Mouse (Mus musculus): ENCODE measurements around the gene Naa25.

The Naa25 gene

GRCm38 (mm10) chr5:121452026-121452869 is 54.5 kb downstream of the Naa25 start, which contains the start of gene Erp29:
Erp29 (minus strand) TSS chr5:121452506.
- Histone ChIP-seq H3K4me1 (replicated peaks; ENCODE audit: low read depth, low read length) (peaks cover 64% of the 10 kb centered on the region), H3K4me3 (replicated peaks; ENCODE audit: low read length) (peak within 1 kb of the TSS; percentile 99), H3K27me3 (ENCODE audit: insufficient read depth, low read length) (no peaks in the 10 kb centered on the region), H3K9me3 (ENCODE audit: low read length) (no peaks in the 10 kb centered on the region), H3K36me3 (ENCODE audit: insufficient read depth, low read length) (peaks cover 44% of the 10 kb centered on the region)
- TF ChIP-seq NANOG (IDR thresholded peaks at IDR 0.05; ENCODE audit: borderline replicate concordance, low read length) = no peak
- no peak for TF ChIP-seq POU5F1 (IDR thresholded peaks at IDR 0.05; ENCODE audit: borderline replicate concordance, low read length)
- no peak for TF ChIP-seq CTCF (conservative IDR thresholded peaks at IDR 0.05; ENCODE audit: low read length)

GRCm38 (mm10) chr5:121452906-121453305 is 55.2 kb downstream of the Naa25 start:
- Histone ChIP-seq H3K36me3 (ENCODE audit: insufficient read depth, low read length) (peaks cover 37% of the 10 kb centered on the region), H3K27me3 (ENCODE audit: insufficient read depth, low read length) (no peaks in the 10 kb centered on the region), H3K4me3 (replicated peaks; ENCODE audit: low read length) (peak overlapping the region; percentile 99), H3K9me3 (ENCODE audit: low read length) (no peaks in the 10 kb centered on the region), H3K4me1 (replicated peaks; ENCODE audit: low read depth, low read length) (peaks cover 61% of the 10 kb centered on the region)
- TF ChIP-seq NANOG (IDR thresholded peaks at IDR 0.05; ENCODE audit: borderline replicate concordance, low read length) (no peak), POU5F1 (IDR thresholded peaks at IDR 0.05; ENCODE audit: borderline replicate concordance, low read length) (no peak), CTCF (conservative IDR thresholded peaks at IDR 0.05; ENCODE audit: low read length) (no peak)

- Histone ChIP-seq H3K4me1 (replicated peaks; ENCODE audit: low read depth, low read length) (peaks cover 61% of the 10 kb centered on the region), H3K4me3 (replicated peaks; ENCODE audit: low read length) (peak overlapping the region; percentile 99)
- TF ChIP-seq NANOG (IDR thresholded peaks at IDR 0.05; ENCODE audit: borderline replicate concordance, low read length) = no peak
- no peak for TF ChIP-seq CTCF (conservative IDR thresholded peaks at IDR 0.05; ENCODE audit: low read length)
- no peak for TF ChIP-seq POU5F1 (IDR thresholded peaks at IDR 0.05; ENCODE audit: borderline replicate concordance, low read length)
These were observed 56.2 kb downstream of the Naa25 start for GRCm38 (mm10) chr5:121453743-121454502.

GRCm38 (mm10) chr5:121454503-121454782 is 56.7 kb downstream of the Naa25 start:
- H3K4me3 ChIP-seq (replicated peaks; ENCODE audit: low read length) = peak overlapping the region; percentile 99; the same call in 1 of the 2 replicates
- H3K36me3 ChIP-seq (ENCODE audit: insufficient read depth, low read length) = peaks cover 22% of the 10 kb centered on the region
- no peak for TF ChIP-seq POU5F1 (IDR thresholded peaks at IDR 0.05; ENCODE audit: borderline replicate concordance, low read length)
- TF ChIP-seq CTCF (conservative IDR thresholded peaks at IDR 0.05; ENCODE audit: low read length) = no peak
- TF ChIP-seq NANOG (IDR thresholded peaks at IDR 0.05; ENCODE audit: borderline replicate concordance, low read length) = no peak
- no peaks in the 10 kb centered on the region for H3K9me3 ChIP-seq (ENCODE audit: low read length)
- H3K27me3 ChIP-seq (ENCODE audit: insufficient read depth, low read length) = no peaks in the 10 kb centered on the region
- H3K4me1 ChIP-seq (replicated peaks; ENCODE audit: low read depth, low read length) = peaks cover 56% of the 10 kb centered on the region

More at GRCm38 (mm10) chr5:121453743-121454502, 56.2 kb downstream of the Naa25 start:
- Histone ChIP-seq H3K9me3 (ENCODE audit: low read length) (no peaks in the 10 kb centered on the region), H3K27me3 (ENCODE audit: insufficient read depth, low read length) (no peaks in the 10 kb centered on the region), H3K36me3 (ENCODE audit: insufficient read depth, low read length) (peaks cover 27% of the 10 kb centered on the region)

- no peak for TF ChIP-seq NANOG (IDR thresholded peaks at IDR 0.05; ENCODE audit: borderline replicate concordance, low read length)
- TF ChIP-seq CTCF (conservative IDR thresholded peaks at IDR 0.05; ENCODE audit: low read length) = no peak
- no peak for TF ChIP-seq POU5F1 (IDR thresholded peaks at IDR 0.05; ENCODE audit: borderline replicate concordance, low read length)
- no peak overlapping the region for H3K4me3 ChIP-seq (replicated peaks; ENCODE audit: low read length)
- H3K36me3 ChIP-seq (ENCODE audit: insufficient read depth, low read length) = peaks cover 10% of the 10 kb centered on the region
These were observed 58.0 kb downstream of the Naa25 start for GRCm38 (mm10) chr5:121455510-121456265.

GRCm38 (mm10) chr5:121461339-121462170 is 63.8 kb downstream of the Naa25 start:
- TF ChIP-seq POU5F1 (IDR thresholded peaks at IDR 0.05; ENCODE audit: borderline replicate concordance, low read length) (no peak), CTCF (conservative IDR thresholded peaks at IDR 0.05; ENCODE audit: low read length) (no peak), NANOG (IDR thresholded peaks at IDR 0.05; ENCODE audit: borderline replicate concordance, low read length) (no peak)
- Histone ChIP-seq H3K27me3 (ENCODE audit: insufficient read depth, low read length) (no peaks in the 10 kb centered on the region), H3K9me3 (ENCODE audit: low read length) (no peaks in the 10 kb centered on the region), H3K4me3 (replicated peaks; ENCODE audit: low read length) (no peak overlapping the region), H3K36me3 (ENCODE audit: insufficient read depth, low read length) (no peaks in the 10 kb centered on the region), H3K4me1 (replicated peaks; ENCODE audit: low read depth, low read length) (peaks cover 13% of the 10 kb centered on the region)

More at GRCm38 (mm10) chr5:121455510-121456265, 58.0 kb downstream of the Naa25 start:
- Histone ChIP-seq H3K27me3 (ENCODE audit: insufficient read depth, low read length) (no peaks in the 10 kb centered on the region), H3K4me1 (replicated peaks; ENCODE audit: low read depth, low read length) (peaks cover 43% of the 10 kb centered on the region), H3K9me3 (ENCODE audit: low read length) (no peaks in the 10 kb centered on the region)

GRCm38 (mm10) chr5:121462171-121462502 is 64.4 kb downstream of the Naa25 start:
- no peak overlapping the region for H3K4me3 ChIP-seq (replicated peaks; ENCODE audit: low read length)
- H3K4me1 ChIP-seq (replicated peaks; ENCODE audit: low read depth, low read length) = peaks cover 13% of the 10 kb centered on the region
- H3K36me3 ChIP-seq (ENCODE audit: insufficient read depth, low read length) = no peaks in the 10 kb centered on the region
- H3K27me3 ChIP-seq (ENCODE audit: insufficient read depth, low read length) = no peaks in the 10 kb centered on the region
- no peak for TF ChIP-seq CTCF (conservative IDR thresholded peaks at IDR 0.05; ENCODE audit: low read length)
- no peaks in the 10 kb centered on the region for H3K9me3 ChIP-seq (ENCODE audit: low read length)

Data from E14TG2a.4 (cell line).